Mouse (Mus musculus) C3H10T1/2 (cell line): ENCODE results near the gene Dusp21. TPM values are rescaled to one million over a fixed set of nuclear protein-coding genes. Genes with fewer than 3 reads are reported as not detected.

Experiments used
- polyA plus RNA-seq, 2 experiments: library from polyadenylated mRNA; unstranded; fragments of >200 nt; fragmentation: generic; extraction: Trizol; gene quantifications; one replicate each; pipeline ENCODE4 v1.2.1; 2012; ENCODE audit warnings: missing spikeins in 2 of 2

The Dusp21 gene
- not detected for polyA plus RNA-seq

GRCm38 (mm10) chrX:18145557-18145956, at the start of gene Dusp21:
Dusp21 (plus strand) TSS chrX:18145857.

GRCm38 (mm10) chrX:18162192-18162857, 16.7 kb downstream of the Dusp21 start, which contains the start of gene Kdm6a:
Kdm6a (plus strand) TSS chrX:18162575.

Other genes starting within 250 kb of the Dusp21 start
- gene Kdm6a, start 16.7 kb downstream of the Dusp21 start, polyA plus RNA-seq, result 1 to 10 TPM in 1 of 2 experiments, under 1 TPM in 1; 0.16 to 3.6 TPM